Mouse (Mus musculus) cortical plate, adult 2 months (tissue): Measurements from ENCODE around the gene Gh. TPM values are rescaled to one million over a fixed set of nuclear protein-coding genes. Genes with fewer than 3 reads are reported as not detected.
A peak's percentile ranks its signal among the peaks of the same experiment; 100 is the strongest.

ENCODE experiments used
- H3K27ac ChIP-seq: fragments of 200-500 bp; 2 replicates; pipeline ENCODE4 v1.5.1; 2012; ENCODE audit warnings: low read length, control low read depth, inconsistent platforms; ENCODE audit not compliant: insufficient read depth
- H3K4me1 ChIP-seq: fragments of 200-500 bp; 2 replicates; pipeline ENCODE4 v1.6.1; 2011; ENCODE audit warnings: low read length; ENCODE audit not compliant: control insufficient read depth, insufficient read depth
- H3K4me3 ChIP-seq: fragments of 200-500 bp; 2 replicates; pipeline ENCODE4 v1.5.1; 2011; ENCODE audit warnings: mild to moderate bottlenecking, low read length, control low read depth; ENCODE audit not compliant: insufficient read depth
- CTCF ChIP-seq: fragments of 200-500 bp; IDR thresholded peaks from 2 replicates; pipeline ENCODE4 v1.5.1; 2011; ENCODE audit warnings: mild to moderate bottlenecking, control low read depth, low read length; ENCODE audit not compliant: insufficient read depth; ENCODE audit errors: extremely low read depth
- POLR2A ChIP-seq: fragments of 200-500 bp; IDR thresholded peaks from 2 replicates; pipeline ENCODE4 v1.6.1; 2011; ENCODE audit warnings: mild to moderate bottlenecking, low read length, control low read depth; ENCODE audit not compliant: insufficient read depth; ENCODE audit errors: extremely low read depth
- polyA plus RNA-seq: library from polyadenylated mRNA; depleted of rRNA; stranded (reverse); fragments of >200 nt; gene quantifications from 2 replicates; pipeline ENCODE4 v1.2.3, GENCODE M21; 2012

Gene Gh
- polyA plus RNA-seq, 1 experiment = not detected

- H3K4me1 ChIP-seq = peaks cover 3% of the 10 kb centered on the region
- peak overlapping the region; percentile 50 for H3K4me3 ChIP-seq
- H3K27ac ChIP-seq = no peak overlapping the region
- no peak for TF ChIP-seq POLR2A
- no peak for TF ChIP-seq CTCF
Observed at GRCm38 (mm10) chr11:106273311-106273684, 28.4 kb downstream of the Gh start.

GRCm38 (mm10) chr11:106272644-106273310 is 28.9 kb downstream of the Gh start, which contains the start of gene Smarcd2:
Smarcd2 (minus strand) TSS chr11:106272972.
- TF ChIP-seq POLR2A (peak; percentile 63), CTCF (no peak)
- peaks cover 5% of the 10 kb centered on the region for H3K4me1 ChIP-seq

GRCm38 (mm10) chr11:106271794-106272643 is 29.6 kb downstream of the Gh start:
- Histone ChIP-seq H3K4me1 (peaks cover 5% of the 10 kb centered on the region), H3K27ac (peak overlapping the region; percentile 80), H3K4me3 (peak overlapping the region; percentile 50)
- TF ChIP-seq CTCF = no peak
- TF ChIP-seq POLR2A = no peak

More at GRCm38 (mm10) chr11:106272644-106273310, 28.9 kb downstream of the Gh start, which contains the start of gene Smarcd2:
- H3K27ac ChIP-seq = peak within 1 kb of the TSS; percentile 80
- H3K4me3 ChIP-seq = peak within 1 kb of the TSS; percentile 50

- Histone ChIP-seq H3K27ac (peak overlapping the region; percentile 7; the same call in 1 of the 2 replicates), H3K4me3 (peak overlapping the region; percentile 50), H3K4me1 (peaks cover 3% of the 10 kb centered on the region)
- TF ChIP-seq CTCF (no peak), POLR2A (no peak)
Observed at GRCm38 (mm10) chr11:106271131-106271793, 30.4 kb downstream of the Gh start.

- TF ChIP-seq CTCF (no peak), POLR2A (no peak)
- no peak overlapping the region for H3K4me3 ChIP-seq
- H3K4me1 ChIP-seq = peaks cover 2% of the 10 kb centered on the region
- no peak overlapping the region for H3K27ac ChIP-seq
Observed at GRCm38 (mm10) chr11:106269060-106269431, 32.6 kb downstream of the Gh start.

GRCm38 (mm10) chr11:106268326-106269059 is 33.2 kb downstream of the Gh start:
- Histone ChIP-seq H3K4me3 (no peak overlapping the region), H3K4me1 (peaks cover 2% of the 10 kb centered on the region), H3K27ac (peak overlapping the region; percentile 77; the same call in 1 of the 2 replicates)
- TF ChIP-seq POLR2A (no peak), CTCF (no peak)

- peak overlapping the region; percentile 15; the same call in 1 of the 2 replicates for H3K27ac ChIP-seq
- H3K4me1 ChIP-seq = peaks cover 2% of the 10 kb centered on the region
- TF ChIP-seq POLR2A (no peak), CTCF (no peak)
- H3K4me3 ChIP-seq = no peak overlapping the region
Observed at GRCm38 (mm10) chr11:106267871-106268270, 33.8 kb downstream of the Gh start.

GRCm38 (mm10) chr11:106267311-106267852 is 34.3 kb downstream of the Gh start:
- TF ChIP-seq CTCF = no peak
- TF ChIP-seq POLR2A = no peak
- Histone ChIP-seq H3K27ac (peak overlapping the region; percentile 15; the same call in 1 of the 2 replicates), H3K4me1 (peaks cover 2% of the 10 kb centered on the region), H3K4me3 (no peak overlapping the region)
